Mouse (Mus musculus) urinary bladder, postnatal 4 days (tissue): ENCODE measurements around the gene Arap1.

ENCODE experiments used
- DNase-seq, 2 experiments: peaks; one replicate each; pipeline ENCODE4 v3.0.0; 2021 to 2022; ENCODE audit warnings: low spot score in 2 of 2

Gene Arap1

DNA sequence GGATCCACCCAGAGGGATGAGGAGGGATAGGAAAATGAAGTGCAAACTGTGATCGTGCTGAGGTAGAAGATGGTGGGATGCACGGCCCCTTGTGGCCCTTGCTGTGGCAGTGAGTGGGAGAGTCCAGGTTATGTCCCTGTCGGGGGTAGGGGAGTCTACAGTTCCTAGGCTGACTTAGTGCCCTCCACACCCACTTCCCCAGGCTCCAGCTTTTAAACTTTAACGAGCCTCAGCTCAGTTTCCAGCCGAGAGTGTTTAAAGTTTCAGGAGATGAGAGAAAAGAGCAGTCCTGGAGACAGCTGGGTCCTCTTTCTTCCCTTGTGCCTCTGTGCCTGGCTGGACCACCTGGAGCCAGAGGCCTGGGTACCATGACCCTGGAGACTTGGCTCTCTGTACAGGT is 20.6 kb upstream of the Arap1 start:
- no peak for DNase-seq

DNA sequence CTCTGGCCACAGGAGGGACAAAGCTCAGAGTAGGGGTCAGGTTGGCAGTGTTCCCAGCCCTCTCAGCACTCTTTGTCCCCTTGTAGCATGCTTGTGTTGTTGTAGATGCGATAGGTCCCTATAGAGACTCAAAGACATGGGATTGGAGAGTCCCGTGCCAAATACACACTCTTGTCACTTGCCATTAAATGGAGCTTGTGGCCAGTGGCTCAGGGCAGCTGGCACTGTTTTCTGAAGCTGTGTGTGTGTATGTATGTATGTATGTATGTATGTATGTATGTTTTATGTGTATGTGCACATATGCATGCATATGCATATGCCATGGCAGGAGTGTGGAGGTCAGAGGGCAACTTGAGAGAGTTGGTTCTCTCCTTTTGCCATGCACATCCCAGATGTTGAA is 20.1 kb upstream of the Arap1 start:
- no peak for DNase-seq

DNA sequence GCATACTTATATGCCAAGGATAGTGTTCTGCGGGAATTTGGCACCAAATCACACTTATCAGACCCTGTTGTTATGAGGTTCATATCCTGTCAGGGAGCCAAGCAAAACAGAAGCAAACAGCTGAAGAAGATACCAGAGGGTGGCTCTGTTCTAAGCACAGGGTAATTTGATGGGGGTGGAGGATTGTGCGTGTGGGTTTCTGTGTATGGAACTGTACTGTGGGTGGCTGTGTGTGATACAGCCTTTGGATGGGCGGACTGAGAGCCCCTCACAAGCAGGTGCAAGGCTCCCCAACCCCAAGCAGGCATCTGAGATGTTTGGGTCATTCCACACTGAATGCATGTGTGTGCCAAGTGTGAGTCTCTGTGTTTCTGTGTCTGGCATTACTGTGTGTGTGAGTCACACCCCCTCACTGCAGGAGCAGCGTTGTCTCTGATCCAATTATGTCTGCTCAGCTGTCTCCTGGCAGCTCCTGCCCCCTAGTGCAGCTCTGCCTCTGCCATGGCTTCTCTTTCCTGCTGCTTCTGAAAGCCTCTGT is 19.2 kb upstream of the Arap1 start:
- no peak for DNase-seq

DNA sequence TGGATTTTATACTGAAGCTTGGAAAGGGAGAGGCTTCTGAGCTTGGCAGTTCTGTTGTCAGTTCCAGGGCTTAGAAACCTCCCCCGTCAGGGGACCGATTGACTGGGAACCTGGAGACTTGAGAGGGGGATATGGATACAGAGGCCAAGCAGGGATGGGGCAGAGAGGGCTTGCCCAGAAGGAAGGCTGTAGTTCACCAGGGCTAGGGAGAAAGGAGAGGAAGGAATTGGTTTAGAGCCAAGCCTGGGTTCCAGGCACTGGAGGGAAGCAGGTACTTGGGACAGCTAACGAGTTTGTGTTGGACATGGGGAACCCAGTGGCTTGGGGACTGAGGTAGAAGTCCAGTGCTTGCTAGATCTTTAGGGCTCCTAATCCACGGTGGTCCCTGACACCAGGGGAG is 18.3 kb upstream of the Arap1 start:
- DNase-seq = no peak

DNA sequence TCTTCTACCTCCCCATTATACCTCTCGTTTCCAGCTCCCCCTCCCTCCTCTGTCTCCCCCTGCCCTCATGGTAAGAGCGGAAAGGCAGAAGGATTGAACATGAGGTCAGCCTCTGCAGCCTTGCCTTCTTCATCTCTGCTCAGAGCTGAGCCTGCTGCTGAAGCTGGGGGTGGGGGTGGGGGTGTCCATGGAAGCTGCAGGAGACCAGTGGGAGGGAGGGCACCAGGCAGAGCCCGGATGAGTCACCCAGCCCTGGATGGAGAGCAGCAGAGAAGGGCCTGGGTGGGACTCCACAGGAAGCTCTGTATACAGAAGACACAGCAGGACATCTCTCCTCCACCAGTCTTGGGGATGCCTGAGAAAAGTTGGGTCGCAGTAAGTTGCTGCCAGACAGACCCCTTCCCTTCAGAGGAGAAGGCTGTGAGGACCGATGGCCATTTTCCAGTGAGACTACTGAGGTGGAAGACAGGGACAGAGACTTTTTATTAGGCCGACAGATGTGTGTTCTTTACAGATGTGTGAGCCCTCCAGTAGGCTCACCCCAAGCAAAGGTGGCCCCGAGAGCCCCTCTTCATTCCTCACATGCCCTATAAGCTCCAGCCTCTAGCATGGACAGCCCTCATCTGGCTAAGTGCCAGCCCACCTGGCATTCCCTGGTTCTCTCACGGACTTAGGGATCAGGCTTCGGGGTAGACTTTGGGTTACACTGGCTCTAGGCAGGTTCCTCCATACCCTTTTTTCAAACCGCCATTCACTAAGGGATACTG is 17.6 kb upstream of the Arap1 start:
- DNase-seq = no peak

DNA sequence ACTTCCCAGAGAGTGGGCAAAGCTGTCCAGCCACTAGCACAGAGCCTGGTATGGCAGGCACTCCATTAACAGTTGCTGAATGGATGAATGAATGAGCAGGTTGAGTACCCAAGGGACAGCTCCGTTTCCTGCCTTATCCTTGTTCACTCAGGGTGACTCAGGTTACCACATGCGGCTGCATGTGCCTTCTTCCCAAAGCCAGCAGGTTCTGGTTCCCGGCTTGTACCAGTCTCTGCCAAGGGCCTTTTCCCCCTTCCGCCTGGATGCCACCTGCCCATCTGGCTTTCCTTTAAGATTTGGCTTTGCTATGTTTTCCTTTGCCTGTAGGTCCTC is 17.1 kb upstream of the Arap1 start:
- no peak for DNase-seq

DNA sequence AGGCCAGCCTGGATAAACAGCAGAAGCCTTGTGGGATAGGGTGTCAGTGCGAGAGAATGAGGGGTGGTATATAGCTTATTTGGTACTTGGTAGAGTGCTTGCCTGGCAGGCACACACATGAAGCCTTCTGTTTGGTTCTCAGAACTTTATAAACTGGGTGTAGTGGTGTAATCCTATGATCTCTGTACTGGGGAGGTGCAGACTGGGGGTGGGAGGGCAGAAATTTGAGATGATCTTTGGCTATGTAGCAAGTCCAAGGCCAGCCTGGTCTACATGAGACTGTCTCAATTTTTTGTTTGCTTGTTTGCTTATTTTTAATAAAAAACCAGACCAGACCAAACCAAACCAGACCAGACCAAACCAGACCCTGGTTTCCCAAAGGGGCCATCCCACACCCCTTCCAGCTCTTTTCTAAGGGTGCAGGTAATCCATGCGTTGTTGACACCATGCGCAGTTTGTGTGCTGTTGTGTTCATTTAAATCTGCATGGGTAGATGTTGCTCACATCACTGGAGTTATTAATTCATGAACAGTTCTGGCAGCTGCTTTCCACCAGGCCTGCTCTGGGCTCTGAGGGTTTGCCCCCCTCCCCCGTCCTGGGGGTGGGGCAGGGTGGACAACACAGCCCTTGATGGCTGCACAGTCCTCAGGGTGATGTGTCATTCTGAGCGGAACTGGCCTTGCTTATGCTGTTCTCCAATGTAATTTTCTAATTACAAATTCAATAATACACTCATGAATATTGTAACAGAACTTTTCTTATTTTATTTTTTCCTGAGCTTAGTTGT is 15.6 kb upstream of the Arap1 start:
- DNase-seq = no peak

DNA sequence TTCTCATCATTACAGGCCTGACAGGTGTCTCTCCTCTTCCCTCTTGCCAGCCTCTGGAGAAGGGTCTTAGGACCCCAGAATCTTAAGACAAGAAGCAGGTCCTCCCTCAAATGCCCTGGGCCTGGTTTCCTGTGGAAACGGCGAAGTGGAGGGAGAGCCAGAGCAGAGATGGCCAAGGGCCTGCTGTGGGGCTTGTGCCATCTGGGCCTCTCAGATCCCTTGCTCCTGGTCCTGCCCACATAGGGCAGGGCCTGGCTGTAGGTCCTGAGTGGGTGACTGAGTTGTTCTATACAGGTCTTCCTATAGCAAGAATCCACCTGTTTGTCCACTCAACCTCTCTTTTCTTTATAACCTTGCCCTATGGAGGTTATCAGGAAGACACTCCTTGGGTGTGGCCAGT is 12.6 kb upstream of the Arap1 start:
- no peak for DNase-seq

DNA sequence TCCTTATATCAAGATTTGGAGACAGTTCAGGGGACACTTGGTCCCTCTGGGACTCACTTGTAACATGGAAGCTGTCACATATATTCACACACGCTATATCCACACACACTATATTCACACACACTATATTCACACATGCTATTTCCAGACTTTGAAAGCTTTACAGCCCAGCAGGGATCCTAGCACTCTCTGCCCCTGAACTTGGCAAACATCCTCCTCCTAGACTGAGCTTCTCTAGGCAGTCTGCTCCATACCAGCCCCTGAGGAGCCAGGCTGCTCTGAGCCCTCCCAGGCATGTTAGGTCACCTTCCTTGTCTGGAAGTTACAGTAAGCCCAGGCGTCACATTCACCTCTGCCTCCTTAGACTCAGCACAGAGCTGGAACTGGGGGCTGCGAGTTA is 11.2 kb upstream of the Arap1 start:
- DNase-seq = no peak

DNA sequence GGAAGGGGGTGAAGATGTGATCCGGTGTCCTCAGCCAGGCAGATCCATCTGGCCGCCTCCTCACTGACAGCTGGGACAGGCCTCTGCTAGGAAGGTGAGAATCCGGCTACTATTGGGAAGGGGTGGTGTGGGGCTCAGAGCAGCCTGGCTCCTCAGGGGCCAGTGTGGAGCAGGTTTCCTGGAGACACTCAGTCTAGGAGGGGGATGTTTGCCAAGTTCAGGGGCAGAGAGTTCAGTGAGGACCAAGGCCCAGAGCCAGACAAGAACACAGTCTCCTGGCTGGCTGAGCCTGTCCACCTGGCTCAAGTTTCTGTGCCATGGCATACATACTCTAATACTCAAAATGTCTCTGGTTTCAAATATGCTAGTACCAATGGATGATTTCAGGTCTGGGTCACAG is 10.5 kb upstream of the Arap1 start:
- no peak for DNase-seq

DNA sequence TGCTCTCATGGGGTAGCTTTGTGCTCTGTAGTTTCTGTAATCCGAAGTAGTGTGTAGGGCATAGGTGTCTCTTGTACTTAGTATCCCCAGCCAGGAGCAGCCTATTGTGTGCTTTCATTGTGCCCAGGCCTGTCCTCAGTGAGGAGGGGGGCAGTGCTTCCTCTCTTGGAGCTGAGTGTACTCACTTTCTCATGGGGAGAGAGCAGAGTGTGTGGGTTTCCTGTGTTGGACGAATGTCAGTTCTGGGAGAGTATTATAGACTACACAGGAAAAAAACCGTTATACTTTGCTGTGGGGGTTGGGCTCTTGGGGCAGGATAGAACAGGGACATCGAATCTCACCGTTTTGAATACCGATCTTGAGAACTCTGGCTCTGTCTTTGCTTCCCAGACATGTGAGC is 6.5 kb upstream of the Arap1 start:
- DNase-seq = no peak

DNA sequence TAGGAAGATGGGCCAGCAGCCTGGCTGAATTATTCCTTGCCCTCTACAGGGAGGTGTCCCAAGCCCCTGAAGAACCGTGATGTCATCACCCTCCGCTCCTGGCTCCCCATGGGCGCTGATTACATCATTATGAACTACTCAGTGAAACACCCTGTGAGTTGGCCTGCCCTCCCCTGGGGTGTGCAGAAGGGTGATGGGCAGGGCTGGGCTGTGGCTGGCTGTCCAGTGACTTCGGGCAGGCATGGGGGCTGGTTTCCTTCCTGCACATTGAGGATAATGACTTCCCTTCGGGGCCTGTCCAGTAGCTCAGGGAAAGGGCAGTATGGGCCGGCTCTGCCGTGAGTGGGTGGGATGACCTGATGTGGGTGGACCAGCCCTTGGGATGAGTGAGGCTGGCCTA is 4.7 kb upstream of the Arap1 start:
- no peak for DNase-seq

DNA sequence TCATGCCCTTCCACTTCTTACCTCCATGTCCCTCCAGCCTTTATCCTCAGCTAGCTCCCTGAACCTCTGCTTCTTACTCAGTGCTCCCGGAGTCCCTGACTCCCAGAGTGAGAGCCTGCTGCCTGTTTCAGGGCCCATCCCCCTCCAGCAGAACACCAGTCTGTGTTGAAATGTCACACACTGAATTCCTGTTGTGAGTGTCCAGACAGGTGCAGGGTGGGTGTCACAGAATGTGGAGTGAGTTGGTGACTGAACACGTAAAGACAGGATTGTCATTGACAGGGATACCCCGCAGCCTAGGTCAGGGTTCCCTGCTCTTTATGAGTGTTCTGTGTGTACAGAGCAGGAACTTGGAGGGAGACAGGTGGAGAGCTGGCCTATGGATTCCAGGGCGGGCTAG is 3.0 kb upstream of the Arap1 start:
- DNase-seq = no peak

DNA sequence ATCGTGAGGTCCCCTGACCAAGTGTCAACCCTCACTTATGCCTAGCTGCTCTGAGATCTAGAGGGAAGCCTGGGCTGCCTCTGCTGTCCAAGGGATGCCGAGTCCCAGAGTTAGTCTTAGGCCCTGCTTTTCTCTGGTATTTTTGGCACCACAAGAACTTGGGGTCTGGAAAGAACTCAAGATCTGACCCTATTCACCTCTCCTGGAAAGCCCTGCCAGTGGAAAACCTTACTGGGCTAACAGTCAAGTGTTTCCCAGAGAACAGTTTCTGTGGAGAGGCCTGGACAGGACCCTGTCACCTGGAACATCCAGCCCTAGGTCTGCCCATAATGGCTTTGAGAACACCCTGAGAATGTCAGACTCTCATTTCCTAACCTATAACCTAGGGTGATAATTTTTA is 876 bp upstream of the Arap1 start:
- no peak for DNase-seq

DNA sequence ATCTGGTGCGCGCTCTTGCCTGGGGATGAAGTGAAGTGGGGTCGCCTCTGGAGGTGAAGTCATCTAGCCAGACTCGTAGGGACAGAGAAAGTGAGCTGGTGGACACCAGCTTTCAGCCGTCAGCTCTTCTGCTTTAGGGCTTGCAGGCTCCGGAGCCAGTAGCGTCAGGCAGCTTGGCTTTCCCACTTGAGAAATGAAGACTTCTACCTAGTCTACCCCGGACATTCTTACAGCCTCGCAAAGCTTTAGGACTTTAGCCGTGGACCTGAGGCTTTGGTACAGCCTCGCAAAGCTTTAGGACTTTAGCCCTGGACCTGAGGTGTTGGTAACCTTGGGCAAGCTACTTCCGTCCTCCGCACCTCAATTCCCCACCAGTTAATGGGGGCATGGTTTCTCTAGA is 445 bp downstream of the Arap1 start:
- DNase-seq = no peak

DNA sequence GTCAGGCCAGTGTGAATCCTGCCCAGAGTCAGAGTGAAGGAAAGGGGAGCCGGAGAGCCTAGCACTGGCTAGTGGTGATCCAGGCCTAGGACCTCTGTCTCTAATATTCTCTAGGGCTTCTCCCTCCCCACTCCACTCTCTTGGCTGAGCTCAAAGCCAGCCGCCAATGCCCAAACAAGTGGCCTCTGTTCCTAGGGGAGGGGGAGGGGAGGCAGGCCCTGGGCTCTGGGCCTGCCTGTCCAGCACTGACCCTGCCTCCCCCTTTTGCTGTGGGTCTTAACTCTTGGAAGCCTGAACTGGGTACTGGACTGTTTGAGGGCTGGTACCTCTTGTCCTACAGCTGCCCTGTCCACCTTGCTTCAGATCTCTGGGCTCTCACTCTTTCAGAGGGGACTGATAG is 2.0 kb downstream of the Arap1 start:
- no peak for DNase-seq

DNA sequence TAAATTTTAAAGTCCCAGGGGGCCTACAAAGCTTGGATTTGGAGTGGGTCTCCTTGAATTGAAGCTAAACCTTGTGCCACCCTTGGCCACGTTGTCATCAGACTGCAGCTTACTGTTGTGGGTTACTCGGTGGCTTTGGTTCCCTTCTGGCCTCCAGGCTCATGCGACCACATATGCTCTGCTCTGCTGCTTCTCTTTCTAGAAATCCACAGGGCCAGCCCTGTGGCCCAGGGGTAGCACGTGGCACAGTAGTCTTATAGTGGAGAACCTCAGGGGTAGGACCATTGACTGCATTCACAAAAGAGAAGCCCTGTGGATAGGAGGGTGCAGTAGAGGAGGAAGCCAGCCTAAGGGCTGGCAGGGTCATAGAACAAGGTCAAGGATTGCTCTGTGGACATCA is 4.5 kb downstream of the Arap1 start:
- DNase-seq = no peak

DNA sequence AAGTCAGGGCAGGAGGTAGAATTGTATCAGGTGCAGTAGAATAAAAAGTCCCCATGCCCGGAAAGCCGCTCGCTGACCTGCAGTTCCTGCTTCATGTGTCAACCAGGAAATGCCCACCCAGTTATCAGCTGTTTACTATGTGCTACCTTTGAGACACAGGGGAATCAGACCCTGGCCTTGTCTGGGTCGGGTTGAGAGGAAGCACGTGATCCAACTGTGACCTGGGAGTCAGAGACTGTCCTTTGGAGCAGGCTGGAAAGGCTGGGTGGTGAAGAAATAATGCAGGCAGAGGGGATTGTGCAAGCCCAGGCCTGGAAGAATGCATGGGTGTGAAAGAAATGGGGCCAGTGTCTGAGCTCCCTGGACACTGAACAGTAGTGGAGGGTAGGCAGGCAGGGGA is 6.6 kb downstream of the Arap1 start:
- DNase-seq = no peak

DNA sequence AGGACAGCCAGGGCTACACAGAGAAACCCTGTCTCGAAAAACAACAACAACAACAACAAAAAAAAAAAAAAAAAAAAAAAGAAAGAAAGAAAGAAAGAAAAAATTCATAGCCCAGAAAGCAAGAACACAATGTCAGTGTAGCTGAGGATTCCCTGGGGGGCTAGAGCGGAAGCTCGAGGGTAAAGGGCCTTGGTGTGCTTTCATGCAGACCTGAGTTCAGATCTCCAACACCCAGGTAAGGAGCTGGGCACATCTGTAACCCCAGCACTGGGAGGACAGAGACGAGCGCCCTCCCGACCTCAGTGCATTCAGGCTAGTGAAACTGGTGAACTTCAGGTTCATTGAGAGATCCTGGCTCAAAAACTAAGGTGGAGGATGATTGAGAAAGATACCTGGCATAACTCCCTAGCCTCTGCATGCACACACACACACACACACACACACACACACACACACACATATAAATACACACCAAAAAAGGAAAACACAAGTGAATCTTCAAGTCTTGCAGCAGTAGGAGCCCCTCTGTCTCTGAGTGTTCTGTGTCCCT is 7.8 kb downstream of the Arap1 start:
- no peak for DNase-seq

DNA sequence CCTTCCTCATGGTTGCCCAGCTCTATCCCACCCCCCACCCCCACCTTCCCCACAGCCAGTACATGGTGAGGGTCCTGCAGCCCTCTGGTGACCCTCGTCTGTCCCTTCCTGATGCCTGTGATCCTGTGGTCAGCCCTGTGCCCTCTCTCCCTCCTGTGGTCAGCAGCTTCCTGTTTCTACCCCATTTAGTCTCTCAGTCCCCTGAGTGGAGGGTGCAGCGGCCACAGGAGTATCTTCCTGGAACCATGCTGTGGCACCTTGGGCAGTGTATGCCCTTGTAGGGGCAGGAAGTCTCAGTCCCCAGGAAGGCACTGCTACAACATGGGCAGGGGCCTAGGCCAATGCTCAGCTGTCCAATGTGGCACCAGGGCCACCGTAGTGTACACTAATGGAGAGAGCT is 9.0 kb downstream of the Arap1 start:
- DNase-seq = no peak

DNA sequence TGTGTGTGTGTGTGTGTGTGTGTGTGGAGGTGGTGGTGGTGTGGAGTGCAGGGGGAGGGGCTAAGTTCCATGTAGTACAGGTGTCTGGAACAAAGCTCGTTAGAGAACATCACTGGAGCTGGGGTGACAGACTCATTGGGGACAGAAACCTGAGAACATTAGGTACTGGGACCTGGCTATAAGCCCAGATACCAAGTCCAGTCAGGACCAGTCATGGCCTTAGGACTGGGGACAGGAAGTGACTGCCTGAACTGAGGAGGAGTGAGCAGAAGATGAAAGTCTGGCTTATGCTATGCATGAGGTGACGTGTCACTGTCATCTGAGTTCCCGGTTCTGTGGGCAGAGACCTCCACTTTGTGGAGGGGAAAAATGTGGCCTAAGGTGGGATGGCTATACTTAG is 12.5 kb downstream of the Arap1 start:
- DNase-seq = no peak

DNA sequence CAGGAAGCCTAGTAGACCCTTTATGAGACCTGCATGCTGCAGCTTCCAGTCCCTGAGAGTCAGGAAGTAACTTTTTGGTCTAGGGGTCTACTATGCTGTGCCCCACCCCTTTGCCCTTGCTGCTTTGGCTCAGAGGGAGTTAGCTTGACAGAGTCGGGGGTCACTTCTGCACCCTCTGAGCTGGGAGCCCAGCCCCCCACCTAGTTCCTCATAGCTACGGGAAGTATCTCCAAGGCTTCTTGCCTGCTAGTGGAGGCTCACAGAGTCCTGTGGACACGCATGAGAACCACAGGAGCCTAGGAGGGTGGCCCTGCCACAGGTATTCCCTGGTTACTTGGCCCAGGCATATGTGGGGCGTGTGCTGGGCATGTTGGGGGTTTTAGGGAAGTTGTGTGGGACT is 13.2 kb downstream of the Arap1 start:
- DNase-seq = no peak

DNA sequence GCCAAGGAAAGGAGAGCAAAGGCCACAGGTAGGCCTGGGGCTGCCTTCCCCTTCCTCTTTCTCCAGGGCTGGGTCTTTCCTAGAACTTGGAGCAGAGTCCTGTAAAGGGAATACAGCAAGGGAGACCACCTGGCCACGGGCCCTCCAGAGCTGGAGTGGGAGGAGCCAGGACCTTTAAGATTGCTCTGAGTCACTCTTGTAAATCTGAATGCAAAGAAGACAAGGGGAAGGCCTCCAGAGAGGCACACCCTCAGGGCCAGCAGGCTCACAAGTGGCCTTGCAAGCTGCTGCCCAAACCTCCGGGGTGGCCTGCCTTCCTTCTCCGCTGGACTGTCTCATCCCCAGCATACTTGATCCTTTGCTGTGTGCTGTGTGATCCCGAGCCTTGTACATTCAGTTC is 13.9 kb downstream of the Arap1 start:
- no peak for DNase-seq
